Mouse (Mus musculus) spleen, adult 18-20 months (tissue): ENCODE results near the gene Fcer1g.
A peak's percentile ranks its signal among the peaks of the same experiment; 100 is the strongest.

Experiments
- DNase-seq, 2 experiments: peaks; one replicate each; pipeline ENCODE4 v3.0.0; 2022; ENCODE audit warnings: mixed read lengths in 2 of 2

Gene Fcer1g

GRCm38 (mm10) chr1:171234126-171234525 is at the start of gene Fcer1g:
TSS of gene Fcer1g (minus strand) at chr1:171234365.
- DNase-seq, result peak in 1 of 2 experiments; percentile 11

GRCm38 (mm10) chr1:171283188-171284160 is 49.3 kb upstream of the Fcer1g start:
- DNase-seq, result no peak

DNA sequence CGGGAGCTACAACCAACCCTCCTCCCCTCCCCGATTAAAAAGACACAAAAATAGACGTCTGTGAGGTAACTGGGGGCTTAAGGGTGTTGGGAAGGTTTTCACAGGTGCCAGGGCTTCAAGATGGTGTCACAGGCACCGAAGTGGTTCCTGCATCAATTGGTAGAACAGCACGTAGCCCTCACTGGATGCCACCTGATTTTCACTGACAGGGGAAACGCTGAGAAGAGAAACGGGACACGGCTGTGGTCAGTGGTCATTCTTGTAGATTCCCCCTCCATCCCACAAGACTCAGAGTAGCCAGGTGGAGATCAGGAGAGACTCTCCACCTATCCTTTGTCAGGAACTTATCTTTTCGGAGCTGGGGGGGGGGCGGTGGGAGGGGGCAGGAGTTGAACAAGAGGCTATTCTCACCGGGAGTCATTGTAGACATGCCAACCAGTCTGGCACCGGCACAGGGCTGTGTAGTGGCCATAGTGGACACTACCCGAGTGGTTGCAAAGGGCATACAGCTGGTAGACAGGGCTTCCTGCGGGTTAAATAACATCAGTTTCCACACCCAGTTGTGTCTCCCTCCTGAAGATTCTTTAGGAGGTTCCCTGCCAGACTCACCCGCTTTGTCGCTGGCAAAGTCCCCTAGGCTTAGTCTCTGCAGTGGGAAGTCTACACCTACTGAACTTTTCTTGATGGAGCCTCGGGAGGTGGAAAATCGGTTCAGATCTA is 48.1 kb upstream of the Fcer1g start:
- DNase-seq, result no peak

DNA sequence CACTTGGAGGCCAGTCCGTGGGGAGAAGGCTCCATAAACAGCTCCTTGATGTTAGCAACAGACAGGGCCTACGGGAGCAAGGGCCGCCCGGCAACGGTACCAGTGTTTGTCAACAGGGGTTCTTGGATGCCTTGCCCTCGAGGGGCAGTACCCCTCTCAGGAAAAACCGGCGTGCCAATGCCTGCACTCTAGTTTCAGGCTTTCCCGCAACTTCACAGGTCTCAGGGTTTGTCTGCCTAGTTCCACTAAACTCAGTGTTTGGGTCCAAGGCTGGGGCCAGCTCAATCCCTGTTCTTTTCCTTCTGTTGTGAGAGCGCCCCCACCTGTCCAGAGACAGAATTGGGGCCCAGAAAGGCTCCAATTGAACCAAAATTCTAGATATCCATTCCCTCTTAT is 47.4 kb upstream of the Fcer1g start:
- DNase-seq, result peak; percentile 44 to 74

DNA sequence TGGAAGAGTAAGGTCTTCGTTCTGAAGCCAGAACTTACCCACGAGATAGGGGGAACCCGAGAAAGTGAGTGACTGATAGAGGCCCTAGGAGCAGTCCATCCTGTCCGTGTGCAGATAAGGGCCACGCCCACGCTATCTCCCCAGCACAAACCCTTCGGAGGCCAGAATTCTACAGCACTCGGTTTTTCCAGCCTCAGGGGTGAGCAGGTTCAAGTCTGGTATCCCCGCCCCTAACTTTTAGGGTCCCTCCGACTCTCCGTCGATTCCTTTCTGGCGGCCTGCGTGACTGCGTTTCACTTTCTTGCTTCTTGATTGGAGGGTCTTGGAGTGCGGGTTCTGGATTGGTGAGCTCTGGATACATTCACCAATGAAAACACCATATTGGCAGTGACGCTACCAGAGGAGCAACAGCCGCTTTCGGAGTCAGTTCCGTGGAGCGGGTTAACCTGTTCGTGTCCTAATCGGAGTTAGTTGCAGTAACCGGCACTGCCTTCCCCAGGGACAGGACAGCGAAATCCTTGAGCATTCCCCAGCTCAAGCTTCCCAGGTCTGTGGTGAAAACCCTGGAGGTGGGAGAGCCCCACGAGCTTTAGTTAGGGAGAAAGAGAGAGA is 46.9 kb upstream of the Fcer1g start, which contains the start of gene Ppox:
Ppox (minus strand) TSS at position 271 of the 612 bp plus-strand sequence.
- peak; percentile 67 to 79 for DNase-seq

DNA sequence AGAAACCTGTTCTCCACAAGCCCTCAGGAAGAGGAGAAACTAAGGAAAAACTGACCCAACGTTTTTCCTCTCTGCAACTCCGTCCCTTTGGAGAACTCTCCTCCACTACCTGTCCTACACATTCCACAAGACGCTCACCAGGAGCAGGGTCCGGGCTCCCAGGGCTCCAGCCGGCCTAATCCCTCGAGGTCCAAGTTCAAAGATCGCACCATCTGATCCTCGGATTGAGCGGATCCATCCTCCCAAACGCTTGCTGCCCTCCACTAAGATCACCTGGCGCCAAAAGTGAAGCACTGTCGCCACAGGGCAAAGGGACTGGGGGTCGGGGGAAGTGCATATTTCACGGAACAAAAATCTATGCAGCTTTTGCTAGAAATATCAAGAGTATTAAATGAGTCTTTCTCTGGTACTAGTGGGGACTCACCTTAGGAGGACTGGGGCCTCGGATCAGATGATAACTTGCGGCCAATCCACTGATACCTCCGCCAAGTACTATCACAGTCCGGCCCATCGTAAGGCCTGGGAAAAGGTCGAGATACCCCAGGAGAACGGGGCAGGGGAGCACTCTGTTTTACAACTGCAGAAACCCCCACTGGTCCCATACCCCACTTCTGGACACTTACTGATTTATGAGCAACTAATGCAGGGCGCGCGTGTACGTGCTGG is 46.2 kb upstream of the Fcer1g start:
- no peak for DNase-seq

DNA sequence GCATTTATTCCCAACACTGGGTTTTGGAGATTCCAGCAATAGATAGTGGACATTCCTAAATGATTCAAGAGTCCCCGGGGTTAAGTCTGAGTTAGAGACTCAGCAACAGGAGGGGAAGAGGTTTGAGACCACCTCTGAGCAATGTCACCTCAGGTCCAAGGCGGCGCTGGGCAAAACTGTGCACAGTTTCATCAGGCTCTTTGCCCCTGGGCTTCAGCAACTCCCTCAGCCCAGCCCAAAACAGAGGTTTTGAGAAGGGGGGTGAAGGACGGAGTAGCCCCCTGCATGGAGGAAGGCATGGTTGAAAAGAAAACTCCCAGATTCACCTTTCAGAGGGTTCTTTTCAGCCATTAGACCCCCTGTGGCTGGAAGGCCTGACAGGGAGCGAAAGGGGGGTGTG is 45.6 kb upstream of the Fcer1g start:
- DNase-seq, result no peak

- no peak for DNase-seq
Observed at GRCm38 (mm10) chr1:171279012-171279705, 45.0 kb upstream of the Fcer1g start.

- DNase-seq, result no peak
Observed at GRCm38 (mm10) chr1:171278436-171278835, 44.3 kb upstream of the Fcer1g start.

- no peak for DNase-seq
Observed at GRCm38 (mm10) chr1:171277736-171278135, 43.6 kb upstream of the Fcer1g start.

DNA sequence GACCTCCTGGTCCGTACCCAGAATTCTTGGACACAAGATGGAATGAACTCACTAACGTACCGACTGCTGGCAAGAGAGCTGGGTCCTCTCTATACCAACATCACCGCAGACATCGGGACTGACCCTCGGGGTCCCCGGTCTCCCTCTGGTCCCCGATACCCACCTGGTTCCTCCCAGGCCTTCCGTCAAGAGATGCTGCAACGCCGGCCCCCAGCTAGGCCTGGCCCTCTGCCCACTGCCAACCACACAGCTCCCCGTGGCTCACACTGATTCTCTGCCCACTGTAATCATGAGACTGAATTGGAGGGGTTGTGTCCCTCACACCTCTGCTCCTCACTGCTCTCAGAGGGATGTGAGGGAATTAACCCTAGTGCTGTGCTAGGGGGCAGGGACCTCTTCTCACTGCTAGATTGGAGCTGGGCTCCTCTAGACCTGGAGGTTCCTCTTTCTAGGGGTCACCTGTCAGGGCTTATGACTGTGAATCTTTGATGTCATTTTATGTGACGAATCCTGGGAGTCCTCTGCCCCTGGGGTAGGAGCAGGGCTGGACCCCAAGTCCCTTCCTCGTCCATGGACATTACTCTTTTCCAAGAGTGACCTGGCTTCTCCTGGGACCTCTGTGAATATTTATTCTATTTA is 42.1 kb upstream of the Fcer1g start:
- DNase-seq, result no peak

DNA sequence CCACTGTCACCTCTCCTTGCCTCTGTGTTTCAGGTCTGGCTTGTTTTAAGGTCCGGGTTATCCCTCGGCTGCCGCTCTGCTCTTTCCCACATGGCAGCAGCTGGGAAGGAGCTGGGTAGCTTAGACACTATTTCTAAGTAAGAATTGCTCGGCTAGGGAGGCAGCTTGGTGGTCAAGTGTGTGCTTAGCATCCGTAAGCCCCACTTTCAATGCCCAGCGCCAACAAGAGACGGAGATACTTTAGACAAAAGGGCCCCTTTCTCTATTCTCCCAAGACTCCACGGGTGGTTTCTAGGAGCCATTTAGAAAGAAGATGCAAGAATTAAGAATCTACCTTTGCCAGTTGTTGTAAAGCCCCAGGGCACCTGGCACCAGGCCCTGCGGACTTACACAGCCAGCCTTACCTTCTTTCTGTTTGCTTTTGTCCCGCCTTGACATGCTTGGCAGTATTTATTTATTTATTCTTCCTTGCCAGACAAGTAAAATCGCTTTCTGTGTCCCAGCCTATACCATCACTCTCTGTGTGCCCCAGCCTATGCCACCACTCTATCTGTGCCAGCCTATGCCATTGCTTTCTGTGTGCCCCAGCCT is 41.1 kb upstream of the Fcer1g start:
- DNase-seq, result no peak

DNA sequence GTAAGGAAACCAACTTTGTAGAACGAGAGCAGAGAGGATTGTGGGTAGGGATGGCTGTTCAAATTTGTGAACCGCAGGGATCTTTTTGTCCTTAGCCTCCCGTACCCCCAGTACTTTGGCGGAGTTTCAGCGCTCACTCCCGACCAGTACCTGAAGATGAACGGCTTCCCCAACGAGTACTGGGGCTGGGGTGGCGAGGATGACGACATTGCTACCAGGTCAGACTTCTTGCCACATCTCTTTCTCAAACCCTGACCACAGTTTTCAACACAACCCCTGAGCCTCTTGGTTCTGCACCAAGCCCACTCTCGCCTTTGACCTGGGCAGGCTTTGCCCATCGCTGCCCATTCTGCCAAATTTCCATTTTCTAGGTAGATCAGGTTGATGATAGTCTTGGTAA is 40.0 kb upstream of the Fcer1g start:
- DNase-seq, result no peak

DNA sequence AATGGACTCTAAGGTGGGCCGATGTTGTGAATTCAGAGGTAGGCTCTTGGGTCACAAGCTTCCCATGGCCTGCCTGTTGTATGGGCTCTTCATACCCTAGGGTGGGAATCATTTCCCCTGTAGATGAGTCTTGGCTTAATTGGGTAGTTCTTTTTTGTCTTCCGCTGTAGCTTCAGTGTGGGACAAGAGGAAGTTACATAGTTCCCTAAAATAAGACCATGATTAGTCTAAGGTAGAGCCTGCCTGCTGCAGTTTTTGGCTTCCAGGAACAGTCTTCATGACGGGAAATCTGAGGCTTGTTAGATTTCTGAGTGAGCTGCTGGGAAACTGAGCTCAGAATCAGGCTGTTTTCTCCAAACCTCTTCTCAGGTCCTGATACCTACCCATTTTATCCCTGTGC is 37.9 kb upstream of the Fcer1g start:
- no peak for DNase-seq

- DNase-seq, result no peak
Observed at GRCm38 (mm10) chr1:171271622-171272021, 37.5 kb upstream of the Fcer1g start.

- DNase-seq, result no peak
Observed at GRCm38 (mm10) chr1:171271196-171271595, 37.0 kb upstream of the Fcer1g start.

GRCm38 (mm10) chr1:171270573-171270900 is 36.4 kb upstream of the Fcer1g start:
- DNase-seq, result no peak

- peak; percentile 94 to 99 for DNase-seq
Observed at GRCm38 (mm10) chr1:171269848-171270572, 35.8 kb upstream of the Fcer1g start, which contains the start of gene B4galt3. TSS of gene B4galt3 (plus strand) at chr1:171270328.

GRCm38 (mm10) chr1:171268341-171268740 is 34.2 kb upstream of the Fcer1g start:
- DNase-seq, result no peak

- DNase-seq, result no peak
Observed at GRCm38 (mm10) chr1:171265971-171266744, 32.0 kb upstream of the Fcer1g start.
